Mouse (Mus musculus): ENCODE measurements around the gene Glis1. TPM values are rescaled to one million over a fixed set of nuclear protein-coding genes. Genes with fewer than 3 reads are reported as not detected.
A peak's percentile ranks its signal among the peaks of the same experiment; 100 is the strongest.

Glis1 gene
- polyA plus RNA-seq, 1 experiment from 2014 or later: 0.31 TPM

DNA sequence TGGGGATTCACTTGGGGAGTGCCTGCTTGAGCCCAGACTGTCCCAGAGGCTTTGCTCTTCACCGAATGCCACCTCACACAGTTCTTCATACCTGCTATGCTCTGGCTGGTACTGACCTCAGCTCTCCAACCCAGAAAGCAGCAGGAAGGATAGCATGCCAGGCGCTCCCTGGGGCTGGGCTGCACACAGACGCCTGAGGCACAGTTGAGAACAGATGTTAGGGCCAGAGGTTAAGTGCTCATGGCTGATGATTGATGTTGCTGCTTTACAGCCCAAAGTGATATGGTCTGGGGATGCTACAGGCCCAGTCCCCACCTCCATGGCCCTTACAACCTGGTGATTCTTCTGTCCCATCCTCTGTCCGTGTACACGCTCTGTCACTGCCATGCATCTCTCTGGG is 190.6 kb downstream of the Glis1 start:
- Histone ChIP-seq H3K27ac (replicated peaks in 1 of 2; ENCODE audit: control insufficient read depth in 1 of 2, insufficient read depth in 1 of 2, low read depth in 2 of 2, low read length in 2 of 2) (no peak overlapping the region), H3K9ac (ENCODE audit: low read length) (no peak overlapping the region), H3K4me1 (ENCODE audit: control insufficient read depth in 2 of 2, insufficient read depth in 2 of 2, low read length in 2 of 2) (peaks cover 9 to 11% of the 10 kb centered on the region in 2 experiments), H3K4me2 (ENCODE audit: low read length) (no peak overlapping the region), H3K36me3 (ENCODE audit: control insufficient read depth, insufficient read depth, low read length) (no peaks in the 10 kb centered on the region), H3K9me3 (ENCODE audit: control insufficient read depth, low read length) (no peaks in the 10 kb centered on the region), H3K4me3 (ENCODE audit: control insufficient read depth in 1 of 2, insufficient read depth in 1 of 2, low read depth in 1 of 2, low read length in 2 of 2) (no peak overlapping the region), H3K27me3 (ENCODE audit: control insufficient read depth, insufficient read depth, low read length) (peaks cover 15% of the 10 kb centered on the region)
- ATAC-seq (ENCODE audit: insufficient number of reproducible peaks, insufficient read depth, low FRiP score, low read depth): no peak
- WGBS: 65% methylated on average over 5 of the region's 5 CpGs

DNA sequence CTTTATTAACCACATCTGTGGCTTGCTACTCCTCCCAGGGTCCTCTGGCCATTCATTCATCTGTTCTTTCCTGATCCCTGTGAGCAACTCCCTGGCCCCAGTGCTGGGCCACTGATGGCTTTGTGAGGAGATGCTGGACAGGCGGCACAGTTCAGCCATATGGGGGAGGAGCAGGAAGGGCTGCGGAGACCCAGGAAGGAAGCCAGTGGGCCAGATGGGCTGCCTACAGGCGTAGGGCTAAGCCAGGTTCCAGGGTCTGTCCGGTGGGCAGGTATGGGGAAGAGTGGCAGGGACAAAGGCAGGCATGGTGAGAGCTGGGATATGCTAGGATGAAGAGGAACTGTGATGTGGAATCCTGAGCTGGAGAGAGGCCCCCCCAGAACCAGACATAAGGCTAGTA is 193.8 kb downstream of the Glis1 start:
- Histone ChIP-seq H3K4me1 (ENCODE audit: control insufficient read depth in 2 of 2, insufficient read depth in 2 of 2, low read length in 2 of 2) (peaks cover 9 to 11% of the 10 kb centered on the region in 2 experiments), H3K27ac (replicated peaks in 1 of 2; ENCODE audit: control insufficient read depth in 1 of 2, insufficient read depth in 1 of 2, low read depth in 2 of 2, low read length in 2 of 2) (no peak overlapping the region), H3K4me3 (ENCODE audit: control insufficient read depth in 1 of 2, insufficient read depth in 1 of 2, low read depth in 1 of 2, low read length in 2 of 2) (no peak overlapping the region), H3K9me3 (ENCODE audit: control insufficient read depth, low read length) (no peaks in the 10 kb centered on the region), H3K4me2 (ENCODE audit: low read length) (no peak overlapping the region), H3K27me3 (ENCODE audit: control insufficient read depth, insufficient read depth, low read length) (peaks cover 17% of the 10 kb centered on the region), H3K36me3 (ENCODE audit: control insufficient read depth, insufficient read depth, low read length) (no peaks in the 10 kb centered on the region), H3K9ac (ENCODE audit: low read length) (no peak overlapping the region)
- no peak for ATAC-seq (ENCODE audit: insufficient number of reproducible peaks, insufficient read depth, low FRiP score, low read depth)
- WGBS: 78% methylated on average over 4 of the region's 4 CpGs

DNA sequence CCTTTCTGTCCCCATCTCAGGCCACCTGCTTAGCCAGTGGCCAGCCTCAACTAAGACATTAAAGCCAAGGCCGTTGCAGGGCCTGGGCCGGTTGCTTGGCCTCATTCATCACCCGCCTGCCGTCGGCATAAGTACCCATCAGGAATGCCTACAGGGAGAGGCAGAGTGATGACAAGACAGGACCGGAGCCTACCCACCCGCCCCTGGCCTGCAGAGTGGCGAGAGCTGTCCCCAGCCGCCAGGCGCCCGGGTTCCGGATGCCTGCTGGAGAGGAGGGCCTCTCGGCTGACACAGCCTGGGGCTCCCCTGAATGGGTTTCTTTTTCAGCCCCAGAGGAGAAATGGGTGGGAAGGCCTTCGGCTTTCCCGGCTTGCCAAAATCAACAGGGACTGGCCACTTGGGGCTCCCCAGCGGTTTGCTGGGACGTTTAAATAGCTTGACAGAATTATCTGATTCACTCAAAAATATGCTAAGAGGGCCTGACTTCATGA is 194.6 kb downstream of the Glis1 start:
- no peaks in the 10 kb centered on the region for H3K9me3 ChIP-seq (ENCODE audit: control insufficient read depth, low read length)
- H3K27ac ChIP-seq (replicated peaks in 1 of 2; ENCODE audit: control insufficient read depth in 1 of 2, insufficient read depth in 1 of 2, low read depth in 2 of 2, low read length in 2 of 2): no peak overlapping the region
- peak; percentile 68 for ATAC-seq (ENCODE audit: insufficient number of reproducible peaks, insufficient read depth, low FRiP score, low read depth)
- WGBS: 18% methylated on average over 17 of the region's 17 CpGs
- H3K4me1 ChIP-seq (ENCODE audit: control insufficient read depth in 2 of 2, insufficient read depth in 2 of 2, low read length in 2 of 2): peaks cover 9 to 11% of the 10 kb centered on the region in 2 experiments
- H3K36me3 ChIP-seq (ENCODE audit: control insufficient read depth, insufficient read depth, low read length): no peaks in the 10 kb centered on the region
- peak overlapping the region; percentile 7; the same call in 1 of the 2 replicates for H3K4me2 ChIP-seq (ENCODE audit: low read length)
- H3K4me3 ChIP-seq (ENCODE audit: control insufficient read depth in 1 of 2, insufficient read depth in 1 of 2, low read depth in 1 of 2, low read length in 2 of 2): no peak overlapping the region
- H3K9ac ChIP-seq (ENCODE audit: low read length): no peak overlapping the region
- H3K27me3 ChIP-seq (ENCODE audit: control insufficient read depth, insufficient read depth, low read length): peaks cover 14% of the 10 kb centered on the region

DNA sequence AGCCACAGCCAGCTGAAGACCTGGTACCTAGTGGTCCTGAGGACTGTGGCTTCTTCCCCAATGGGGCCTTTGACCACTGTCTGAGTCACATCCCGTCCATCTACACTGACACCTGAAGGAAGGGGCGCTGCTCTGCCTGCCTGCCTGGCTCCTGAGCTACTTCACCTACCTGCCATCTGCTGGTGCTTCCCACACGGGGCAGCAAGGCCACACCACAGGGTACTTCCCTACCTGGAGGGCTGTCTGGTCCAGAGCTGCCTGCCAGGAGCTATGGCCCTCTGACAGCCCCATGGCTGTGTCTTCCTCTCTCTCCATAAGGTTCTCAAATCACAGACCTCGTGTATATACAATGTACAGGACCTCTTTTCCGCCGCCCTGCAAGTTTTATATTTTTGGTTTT is 200.2 kb downstream of the Glis1 start:
- Histone ChIP-seq H3K4me3 (ENCODE audit: control insufficient read depth in 1 of 2, insufficient read depth in 1 of 2, low read depth in 1 of 2, low read length in 2 of 2) (no peak overlapping the region), H3K36me3 (ENCODE audit: control insufficient read depth, insufficient read depth, low read length) (no peaks in the 10 kb centered on the region), H3K4me1 (ENCODE audit: control insufficient read depth in 2 of 2, insufficient read depth in 2 of 2, low read length in 2 of 2) (peaks cover 0 to 2% of the 10 kb centered on the region in 2 experiments; a peak in 1 of 4 replicates), H3K27me3 (ENCODE audit: control insufficient read depth, insufficient read depth, low read length) (0 out of 2 replicates have a peak, but pooled peaks cover 4% of the 10 kb centered on the region), H3K9me3 (ENCODE audit: control insufficient read depth, low read length) (no peaks in the 10 kb centered on the region), H3K4me2 (ENCODE audit: low read length) (no peak overlapping the region), H3K9ac (ENCODE audit: low read length) (no peak overlapping the region), H3K27ac (replicated peaks in 1 of 2; ENCODE audit: control insufficient read depth in 1 of 2, insufficient read depth in 1 of 2, low read depth in 2 of 2, low read length in 2 of 2) (no peak overlapping the region)
- ATAC-seq (ENCODE audit: insufficient number of reproducible peaks, insufficient read depth, low FRiP score, low read depth): no peak
- WGBS: 82% methylated on average over 6 of the region's 6 CpGs

DNA sequence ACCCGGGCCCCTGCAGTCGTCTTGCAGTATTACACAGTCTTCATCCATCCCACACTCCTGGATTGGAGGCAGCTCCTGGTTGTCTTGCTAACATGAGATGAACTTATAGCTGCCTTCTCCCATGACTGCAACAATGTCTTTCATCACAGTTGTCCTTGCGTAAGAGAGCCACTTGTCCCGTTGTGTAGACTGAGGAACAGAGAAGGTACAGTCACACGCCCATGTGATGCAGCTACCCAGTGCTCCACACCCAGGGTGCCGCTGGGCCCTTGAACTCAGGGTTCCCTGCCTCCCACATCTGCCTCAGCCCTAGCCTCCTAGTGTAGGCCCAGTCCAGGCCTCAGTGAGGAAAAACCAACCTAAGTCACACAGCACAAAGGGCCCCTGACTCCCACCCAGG is 201.7 kb downstream of the Glis1 start:
- no peak overlapping the region for H3K27ac ChIP-seq (replicated peaks in 1 of 2; ENCODE audit: control insufficient read depth in 1 of 2, insufficient read depth in 1 of 2, low read depth in 2 of 2, low read length in 2 of 2)
- no peak overlapping the region for H3K4me3 ChIP-seq (ENCODE audit: control insufficient read depth in 1 of 2, insufficient read depth in 1 of 2, low read depth in 1 of 2, low read length in 2 of 2)
- ATAC-seq (ENCODE audit: insufficient number of reproducible peaks, insufficient read depth, low FRiP score, low read depth): no peak
- no peaks in the 10 kb centered on the region for H3K4me1 ChIP-seq (ENCODE audit: control insufficient read depth in 2 of 2, insufficient read depth in 2 of 2, low read length in 2 of 2)
- 67% methylated on average over 6 of the region's 6 CpGs for WGBS
- no peaks in the 10 kb centered on the region for H3K27me3 ChIP-seq (ENCODE audit: control insufficient read depth, insufficient read depth, low read length)
- no peak overlapping the region for H3K9ac ChIP-seq (ENCODE audit: low read length)
- H3K9me3 ChIP-seq (ENCODE audit: control insufficient read depth, low read length): no peaks in the 10 kb centered on the region
- H3K4me2 ChIP-seq (ENCODE audit: low read length): no peak overlapping the region
- H3K36me3 ChIP-seq (ENCODE audit: control insufficient read depth, insufficient read depth, low read length): no peaks in the 10 kb centered on the region

DNA sequence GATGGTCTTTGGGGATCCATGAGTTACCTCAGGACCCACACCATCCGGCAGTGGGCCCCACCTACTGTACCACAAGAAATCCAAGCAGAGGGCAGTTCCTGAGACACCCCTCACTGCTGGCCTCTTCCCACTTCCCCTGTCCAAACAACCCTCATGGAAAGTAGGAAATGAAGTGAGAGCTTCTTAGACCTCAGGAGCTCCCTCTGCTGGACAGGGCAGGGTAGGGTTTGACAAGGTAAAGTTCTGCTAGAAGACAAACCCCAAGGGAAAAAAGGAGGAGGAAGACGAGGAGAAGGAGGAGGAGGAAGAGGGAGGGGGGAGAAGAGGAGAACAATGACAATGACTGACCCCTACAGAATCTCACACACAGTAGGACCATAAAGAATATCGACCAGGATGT is 203.3 kb downstream of the Glis1 start:
- H3K4me1 ChIP-seq (ENCODE audit: control insufficient read depth in 2 of 2, insufficient read depth in 2 of 2, low read length in 2 of 2): no peaks in the 10 kb centered on the region; a peak in 1 of 4 replicates
- no peak overlapping the region for H3K4me3 ChIP-seq (ENCODE audit: control insufficient read depth in 1 of 2, insufficient read depth in 1 of 2, low read depth in 1 of 2, low read length in 2 of 2)
- no peaks in the 10 kb centered on the region for H3K9me3 ChIP-seq (ENCODE audit: control insufficient read depth, low read length)
- no peaks in the 10 kb centered on the region for H3K27me3 ChIP-seq (ENCODE audit: control insufficient read depth, insufficient read depth, low read length)
- H3K27ac ChIP-seq (replicated peaks in 1 of 2; ENCODE audit: control insufficient read depth in 1 of 2, insufficient read depth in 1 of 2, low read depth in 2 of 2, low read length in 2 of 2): no peak overlapping the region
- no peak overlapping the region for H3K9ac ChIP-seq (ENCODE audit: low read length)
- H3K4me2 ChIP-seq (ENCODE audit: low read length): no peak overlapping the region
- ATAC-seq (ENCODE audit: insufficient number of reproducible peaks, insufficient read depth, low FRiP score, low read depth): no peak
- no peaks in the 10 kb centered on the region for H3K36me3 ChIP-seq (ENCODE audit: control insufficient read depth, insufficient read depth, low read length)
- WGBS: 64% methylated on average over 3 of the region's 3 CpGs

DNA sequence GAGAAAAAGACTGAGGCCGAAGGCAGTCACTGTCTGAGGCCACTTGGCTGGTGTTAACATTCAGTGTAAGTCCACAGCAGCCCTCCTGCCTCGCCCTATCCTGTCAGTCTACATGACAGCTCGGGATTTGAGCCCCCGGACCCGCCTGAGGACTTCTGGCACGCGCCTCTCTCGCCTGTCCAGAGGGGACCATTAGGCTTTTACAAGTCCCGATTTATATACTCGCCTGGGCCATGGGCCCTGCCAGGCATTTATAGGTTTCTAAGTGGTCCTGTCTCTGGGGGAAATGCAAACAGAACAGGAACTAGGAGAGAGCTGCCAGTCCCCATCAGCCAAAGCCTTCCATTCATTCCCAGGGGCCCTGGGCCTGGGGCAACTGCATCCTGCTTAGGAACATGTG is 203.9 kb downstream of the Glis1 start:
- H3K4me1 ChIP-seq (ENCODE audit: control insufficient read depth in 2 of 2, insufficient read depth in 2 of 2, low read length in 2 of 2): no peaks in the 10 kb centered on the region; a peak in 1 of 4 replicates
- H3K36me3 ChIP-seq (ENCODE audit: control insufficient read depth, insufficient read depth, low read length): no peaks in the 10 kb centered on the region
- H3K9me3 ChIP-seq (ENCODE audit: control insufficient read depth, low read length): no peaks in the 10 kb centered on the region
- ATAC-seq (ENCODE audit: insufficient number of reproducible peaks, insufficient read depth, low FRiP score, low read depth): no peak
- H3K9ac ChIP-seq (ENCODE audit: low read length): no peak overlapping the region
- no peaks in the 10 kb centered on the region for H3K27me3 ChIP-seq (ENCODE audit: control insufficient read depth, insufficient read depth, low read length)
- 82% methylated on average over 10 of the region's 10 CpGs for WGBS
- H3K27ac ChIP-seq (replicated peaks in 1 of 2; ENCODE audit: control insufficient read depth in 1 of 2, insufficient read depth in 1 of 2, low read depth in 2 of 2, low read length in 2 of 2): no peak overlapping the region
- no peak overlapping the region for H3K4me3 ChIP-seq (ENCODE audit: control insufficient read depth in 1 of 2, insufficient read depth in 1 of 2, low read depth in 1 of 2, low read length in 2 of 2)
- H3K4me2 ChIP-seq (ENCODE audit: low read length): no peak overlapping the region

DNA sequence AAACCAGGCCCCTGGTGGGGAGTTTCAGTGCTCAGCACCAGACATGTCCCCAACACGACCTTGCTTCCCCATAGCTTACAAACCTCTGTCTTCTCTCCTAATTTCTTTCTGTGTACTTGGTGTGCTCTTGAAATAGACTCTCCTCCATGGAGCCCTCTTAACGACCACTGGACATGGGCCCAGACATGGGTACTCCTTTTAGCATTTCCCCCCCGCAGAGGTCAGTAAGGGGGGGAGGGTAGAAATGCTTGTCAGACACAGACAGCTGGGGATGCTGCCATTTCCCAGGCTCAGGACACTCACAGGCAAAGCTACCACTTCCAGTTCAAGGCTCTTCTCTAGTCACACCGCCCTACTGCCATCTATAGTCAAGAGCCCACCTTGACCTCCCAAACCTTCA is 207.2 kb downstream of the Glis1 start:
- Histone ChIP-seq H3K36me3 (ENCODE audit: control insufficient read depth, insufficient read depth, low read length) (no peaks in the 10 kb centered on the region), H3K27me3 (ENCODE audit: control insufficient read depth, insufficient read depth, low read length) (no peaks in the 10 kb centered on the region), H3K9me3 (ENCODE audit: control insufficient read depth, low read length) (no peaks in the 10 kb centered on the region), H3K4me1 (ENCODE audit: control insufficient read depth in 2 of 2, insufficient read depth in 2 of 2, low read length in 2 of 2) (no peaks in the 10 kb centered on the region; a peak in 1 of 4 replicates), H3K4me3 (ENCODE audit: control insufficient read depth in 1 of 2, insufficient read depth in 1 of 2, low read depth in 1 of 2, low read length in 2 of 2) (no peak overlapping the region), H3K4me2 (ENCODE audit: low read length) (no peak overlapping the region), H3K27ac (replicated peaks in 1 of 2; ENCODE audit: control insufficient read depth in 1 of 2, insufficient read depth in 1 of 2, low read depth in 2 of 2, low read length in 2 of 2) (no peak overlapping the region), H3K9ac (ENCODE audit: low read length) (no peak overlapping the region)
- 56% methylated on average over 4 of the region's 4 CpGs for WGBS
- no peak for ATAC-seq (ENCODE audit: insufficient number of reproducible peaks, insufficient read depth, low FRiP score, low read depth)

Data from heart, embryonic 14.5 days (tissue).